Mouse (Mus musculus): ENCODE results near the gene Pfpl. TPM values are rescaled to one million over a fixed set of nuclear protein-coding genes. Genes with fewer than 3 reads are reported as not detected.

Pfpl gene
- not detected in 2 replicates for polyA plus RNA-seq (2016; fragmentation: Nextera tagmentation; extraction: Ambion mirVana)

GRCm38 (mm10) chr19:12427605-12428004 is at the start of gene Pfpl:
Gene Pfpl, plus strand, starts transcription at chr19:12427905.
- H3K9me3 ChIP-seq = no peaks in the 10 kb centered on the region
- 93% methylated on average over 6 of the region's 6 CpGs for WGBS
- no peaks in the 10 kb centered on the region for H3K4me1 ChIP-seq
- H3K27ac ChIP-seq (replicated peaks) = no peak within 1 kb of the TSS
- no peak within 1 kb of the TSS for H3K4me3 ChIP-seq
- H3K9ac ChIP-seq (replicated peaks) = no peak within 1 kb of the TSS
- ATAC-seq (ENCODE audit: low FRiP score, low read depth) = no peak
- no peaks in the 10 kb centered on the region for H3K36me3 ChIP-seq
- no peak within 1 kb of the TSS for H3K4me2 ChIP-seq (replicated peaks)
- H3K27me3 ChIP-seq = no peaks in the 10 kb centered on the region

DNA sequence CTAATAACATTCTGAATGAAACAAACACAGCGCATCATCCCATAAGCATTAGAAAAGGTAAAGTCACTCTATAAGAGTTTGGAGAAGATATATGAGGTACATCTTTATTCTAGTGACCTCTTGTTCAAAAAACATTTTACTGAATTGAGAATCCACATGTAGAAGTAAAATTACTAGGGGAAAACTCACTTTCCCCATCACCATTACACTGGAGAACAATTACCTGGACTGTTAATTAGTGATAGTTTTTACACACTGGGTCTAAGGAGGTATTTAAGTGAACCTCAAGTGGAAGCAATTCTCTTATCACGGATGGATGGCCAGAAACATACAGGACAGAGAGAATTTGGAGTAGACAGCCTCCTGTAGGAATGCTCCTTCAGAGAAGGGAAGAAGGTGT is 40.7 kb upstream of the Pfpl start, which contains the start of gene Olfr1440:
TSS of gene Olfr1440 (plus strand) at position 301 of the 400 bp plus-strand sequence.
- Histone ChIP-seq H3K4me2 (replicated peaks) (no peak within 1 kb of the TSS), H3K9ac (replicated peaks) (no peak within 1 kb of the TSS), H3K27me3 (no peaks in the 10 kb centered on the region), H3K9me3 (no peaks in the 10 kb centered on the region), H3K4me3 (no peak within 1 kb of the TSS), H3K36me3 (no peaks in the 10 kb centered on the region), H3K4me1 (no peaks in the 10 kb centered on the region), H3K27ac (replicated peaks) (no peak within 1 kb of the TSS)
- WGBS = 90% methylated on average over 2 of the region's 2 CpGs
- ATAC-seq (ENCODE audit: low FRiP score, low read depth) = no peak

DNA sequence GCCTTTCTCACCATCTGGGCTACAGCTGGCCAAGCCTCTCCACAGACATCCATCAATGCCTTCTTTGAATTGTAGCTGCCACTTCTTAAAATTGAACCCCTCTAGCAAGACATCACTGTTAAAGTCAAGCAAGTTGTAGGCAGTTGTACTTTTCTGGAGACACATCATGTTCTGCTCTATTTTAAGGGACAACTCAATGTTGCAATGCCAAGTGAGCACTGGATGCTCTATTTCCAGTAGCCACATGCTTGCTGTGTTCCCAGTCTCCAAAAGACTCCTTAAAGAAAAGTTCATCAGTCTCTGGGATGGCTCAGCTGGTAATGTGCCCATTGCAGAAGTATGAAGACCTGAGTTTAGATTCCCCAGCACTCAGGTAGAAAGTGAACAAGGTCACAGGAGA is 14.0 kb upstream of the Pfpl start:
- no peak for ATAC-seq (ENCODE audit: low FRiP score, low read depth)
- Histone ChIP-seq H3K36me3 (no peaks in the 10 kb centered on the region), H3K9me3 (no peaks in the 10 kb centered on the region), H3K27ac (replicated peaks) (no peak overlapping the region), H3K4me2 (replicated peaks) (no peak overlapping the region), H3K4me3 (no peak overlapping the region), H3K4me1 (no peaks in the 10 kb centered on the region), H3K9ac (replicated peaks) (no peak overlapping the region), H3K27me3 (no peaks in the 10 kb centered on the region)

DNA sequence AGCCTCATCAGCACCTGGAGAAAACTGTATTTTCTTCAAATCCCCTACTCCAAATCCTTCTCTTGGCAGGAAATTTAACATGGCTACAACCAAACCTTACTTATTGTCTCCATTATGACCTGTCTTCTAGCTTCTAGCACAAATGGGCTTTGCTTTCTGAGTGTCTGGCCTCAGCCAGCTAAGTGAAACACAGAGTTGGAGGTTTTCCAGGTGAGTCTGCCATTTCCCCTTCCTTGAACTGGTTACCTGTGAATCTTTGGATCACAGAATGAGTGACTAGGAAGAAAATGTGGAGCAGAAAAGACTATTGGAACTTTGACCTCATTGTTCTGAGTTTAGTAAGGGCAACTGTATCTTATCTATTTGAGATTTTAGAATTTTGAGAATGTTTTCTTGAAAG is 10.3 kb upstream of the Pfpl start, which contains the start of gene Olfr1441:
TSS of gene Olfr1441 (plus strand) at position 73 of the 400 bp plus-strand sequence.
- Histone ChIP-seq H3K27me3 (no peaks in the 10 kb centered on the region), H3K4me3 (no peak within 1 kb of the TSS), H3K27ac (replicated peaks) (no peak within 1 kb of the TSS), H3K4me1 (no peaks in the 10 kb centered on the region), H3K4me2 (replicated peaks) (no peak within 1 kb of the TSS), H3K36me3 (no peaks in the 10 kb centered on the region), H3K9ac (replicated peaks) (no peak within 1 kb of the TSS), H3K9me3 (no peaks in the 10 kb centered on the region)
- no peak for ATAC-seq (ENCODE audit: low FRiP score, low read depth)

- H3K4me1 ChIP-seq = no peaks in the 10 kb centered on the region
- no peaks in the 10 kb centered on the region for H3K9me3 ChIP-seq
- no peaks in the 10 kb centered on the region for H3K27me3 ChIP-seq
- no peak overlapping the region for H3K4me3 ChIP-seq
- H3K36me3 ChIP-seq = no peaks in the 10 kb centered on the region
- no peak overlapping the region for H3K9ac ChIP-seq (replicated peaks)
- no peak overlapping the region for H3K27ac ChIP-seq (replicated peaks)
- WGBS = 89% methylated on average over 3 of the region's 3 CpGs
- no peak for ATAC-seq (ENCODE audit: low FRiP score, low read depth)
- H3K4me2 ChIP-seq (replicated peaks) = no peak overlapping the region
These were observed 9.4 kb upstream of the Pfpl start for GRCm38 (mm10) chr19:12418312-12418711.

DNA sequence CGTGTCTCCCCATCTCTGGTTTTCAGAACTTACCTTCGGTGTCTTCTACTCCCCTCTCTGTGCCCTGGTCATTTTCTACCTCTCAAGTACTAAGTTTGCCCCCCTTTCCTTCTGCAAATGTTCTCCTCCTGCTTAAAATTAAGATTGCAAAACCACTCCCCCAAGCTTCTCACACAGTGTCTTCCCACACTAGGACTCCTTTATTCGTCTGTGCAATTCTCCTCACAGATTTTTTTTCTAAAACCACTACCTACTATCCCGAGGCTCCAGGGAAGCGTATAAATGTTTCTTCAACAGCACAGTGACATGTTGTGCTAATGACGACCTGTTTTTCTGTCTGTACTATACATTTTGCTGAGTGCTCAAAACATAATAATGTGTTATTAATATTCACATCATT is 7.2 kb upstream of the Pfpl start:
- Histone ChIP-seq H3K4me1 (no peaks in the 10 kb centered on the region), H3K27me3 (no peaks in the 10 kb centered on the region), H3K9me3 (no peaks in the 10 kb centered on the region), H3K27ac (replicated peaks) (no peak overlapping the region), H3K9ac (replicated peaks) (no peak overlapping the region), H3K4me2 (replicated peaks) (no peak overlapping the region), H3K4me3 (no peak overlapping the region), H3K36me3 (no peaks in the 10 kb centered on the region)
- WGBS = 82% methylated on average over 6 of the region's 6 CpGs
- no peak for ATAC-seq (ENCODE audit: low FRiP score, low read depth)

- no peak for ATAC-seq (ENCODE audit: low FRiP score, low read depth)
- Histone ChIP-seq H3K27ac (replicated peaks) (no peak overlapping the region), H3K9me3 (no peaks in the 10 kb centered on the region), H3K4me1 (no peaks in the 10 kb centered on the region), H3K27me3 (no peaks in the 10 kb centered on the region), H3K36me3 (no peaks in the 10 kb centered on the region), H3K4me3 (no peak overlapping the region), H3K4me2 (replicated peaks) (no peak overlapping the region), H3K9ac (replicated peaks) (no peak overlapping the region)
- 83% methylated on average over 1 of the region's 1 CpGs for WGBS
These were observed 6.0 kb upstream of the Pfpl start for GRCm38 (mm10) chr19:12421680-12422079.

GRCm38 (mm10) chr19:12427101-12427500 is 604 bp upstream of the Pfpl start:
- no peak overlapping the region for H3K27ac ChIP-seq (replicated peaks)
- no peaks in the 10 kb centered on the region for H3K36me3 ChIP-seq
- WGBS = 92% methylated on average over 5 of the region's 5 CpGs
- H3K4me2 ChIP-seq (replicated peaks) = no peak overlapping the region
- no peaks in the 10 kb centered on the region for H3K9me3 ChIP-seq
- no peak overlapping the region for H3K4me3 ChIP-seq
- H3K9ac ChIP-seq (replicated peaks) = no peak overlapping the region
- ATAC-seq (ENCODE audit: low FRiP score, low read depth) = no peak
- no peaks in the 10 kb centered on the region for H3K4me1 ChIP-seq
- no peaks in the 10 kb centered on the region for H3K27me3 ChIP-seq

DNA sequence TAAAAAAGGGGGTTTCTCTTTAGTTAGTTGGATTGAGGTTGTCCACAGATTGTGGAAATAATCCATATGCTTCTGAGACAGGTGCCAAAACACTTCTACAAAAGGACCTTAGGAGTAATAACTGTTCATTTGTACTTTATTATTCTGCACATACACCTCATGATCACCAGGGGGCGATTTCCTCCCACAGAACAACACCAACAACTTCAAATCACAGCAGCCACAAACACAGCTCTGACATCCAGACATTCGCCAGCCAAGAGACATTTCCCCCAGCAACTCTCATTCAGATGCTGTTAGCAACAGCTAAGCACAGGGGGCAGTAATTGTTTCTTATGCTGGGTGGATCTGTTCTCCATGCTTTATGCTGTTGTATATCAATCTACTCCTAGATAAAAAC is 5.3 kb downstream of the Pfpl start:
- H3K27me3 ChIP-seq = no peaks in the 10 kb centered on the region
- no peak overlapping the region for H3K9ac ChIP-seq (replicated peaks)
- H3K36me3 ChIP-seq = no peaks in the 10 kb centered on the region
- H3K27ac ChIP-seq (replicated peaks) = no peak overlapping the region
- WGBS = 5% methylated on average over 2 of the region's 2 CpGs
- peak; percentile 63 for ATAC-seq (ENCODE audit: low FRiP score, low read depth)
- H3K9me3 ChIP-seq = no peaks in the 10 kb centered on the region
- H3K4me3 ChIP-seq = no peak overlapping the region
- H3K4me1 ChIP-seq = no peaks in the 10 kb centered on the region
- no peak overlapping the region for H3K4me2 ChIP-seq (replicated peaks)

GRCm38 (mm10) chr19:12435011-12435416 is 7.3 kb downstream of the Pfpl start:
- Histone ChIP-seq H3K9ac (replicated peaks) (no peak overlapping the region), H3K4me1 (no peaks in the 10 kb centered on the region), H3K27ac (replicated peaks) (no peak overlapping the region), H3K4me2 (replicated peaks) (no peak overlapping the region), H3K36me3 (no peaks in the 10 kb centered on the region), H3K27me3 (no peaks in the 10 kb centered on the region), H3K4me3 (no peak overlapping the region), H3K9me3 (no peaks in the 10 kb centered on the region)
- 88% methylated on average over 4 of the region's 4 CpGs for WGBS
- ATAC-seq (ENCODE audit: low FRiP score, low read depth) = no peak

DNA sequence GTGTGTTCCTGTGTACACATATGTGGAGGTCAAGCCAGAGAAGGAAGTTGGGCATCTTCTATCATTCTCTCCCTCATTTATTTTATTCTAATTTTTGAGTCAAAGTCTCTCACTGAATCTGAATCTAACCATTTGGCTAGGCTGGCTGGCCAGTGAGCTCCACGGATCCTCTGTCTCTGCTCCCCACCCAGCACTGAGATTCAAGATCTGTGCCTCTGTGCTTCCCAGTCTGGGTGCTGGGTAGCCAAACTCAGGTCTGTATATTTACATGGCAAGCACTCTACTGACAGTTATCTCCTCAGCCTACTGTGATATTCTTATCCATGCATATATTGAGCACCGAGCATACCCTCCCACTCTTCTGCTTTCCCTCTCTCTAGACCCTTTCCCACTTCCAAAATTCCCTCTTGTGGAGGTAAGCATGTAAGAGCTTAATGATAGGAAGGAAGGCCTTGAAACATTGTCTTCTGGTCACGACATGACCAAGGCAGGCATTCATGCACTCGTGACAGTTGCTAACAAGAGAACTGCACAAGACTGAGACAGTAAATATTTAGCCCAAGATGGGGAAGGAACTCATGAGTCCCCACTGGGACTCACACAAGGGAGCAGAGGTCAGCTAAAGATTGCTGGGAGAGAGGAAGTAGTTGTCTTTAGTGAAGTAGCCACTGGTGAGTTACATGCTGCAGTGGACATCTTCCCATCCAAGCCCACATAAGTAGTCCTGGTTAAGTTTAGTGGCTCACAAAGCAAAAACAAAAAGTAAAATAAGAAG is 8.2 kb downstream of the Pfpl start:
- Histone ChIP-seq H3K9ac (replicated peaks) (no peak overlapping the region), H3K9me3 (no peaks in the 10 kb centered on the region), H3K4me2 (replicated peaks) (no peak overlapping the region), H3K4me3 (no peak overlapping the region), H3K27me3 (no peaks in the 10 kb centered on the region), H3K27ac (replicated peaks) (no peak overlapping the region), H3K4me1 (no peaks in the 10 kb centered on the region), H3K36me3 (no peaks in the 10 kb centered on the region)
- 85% methylated on average over 4 of the region's 4 CpGs for WGBS
- ATAC-seq (ENCODE audit: low FRiP score, low read depth) = no peak

DNA sequence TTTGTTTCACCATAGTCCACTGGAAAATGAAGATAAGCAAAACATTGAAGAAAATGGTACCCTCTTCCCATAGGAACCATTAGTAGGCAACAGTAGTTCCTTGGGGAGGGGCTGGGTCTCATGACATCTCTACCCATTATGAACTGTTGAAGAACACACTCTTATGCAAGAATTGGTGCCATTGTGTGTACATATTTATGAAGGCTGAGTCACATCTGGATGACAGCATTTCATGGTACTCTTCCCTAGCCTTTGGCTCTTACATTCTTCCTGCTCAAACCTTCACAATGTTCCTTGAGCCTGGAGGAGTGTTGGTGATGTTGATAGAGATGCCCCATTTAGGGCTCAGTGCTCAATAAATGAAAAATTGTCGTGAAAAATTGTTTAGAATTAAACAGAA is 11.9 kb downstream of the Pfpl start:
- Histone ChIP-seq H3K4me3 (no peak overlapping the region), H3K4me1 (no peaks in the 10 kb centered on the region), H3K27ac (replicated peaks) (no peak overlapping the region), H3K36me3 (no peaks in the 10 kb centered on the region), H3K9ac (replicated peaks) (no peak overlapping the region), H3K4me2 (replicated peaks) (no peak overlapping the region), H3K27me3 (no peaks in the 10 kb centered on the region), H3K9me3 (no peaks in the 10 kb centered on the region)
- WGBS = 61% methylated on average over 1 of the region's 1 CpGs
- no peak for ATAC-seq (ENCODE audit: low FRiP score, low read depth)

Measured in midbrain, embryonic 12.5 days (tissue).